16 mouse cellular contexts compared by ENCODE assay signal in the genomic region with DNA sequence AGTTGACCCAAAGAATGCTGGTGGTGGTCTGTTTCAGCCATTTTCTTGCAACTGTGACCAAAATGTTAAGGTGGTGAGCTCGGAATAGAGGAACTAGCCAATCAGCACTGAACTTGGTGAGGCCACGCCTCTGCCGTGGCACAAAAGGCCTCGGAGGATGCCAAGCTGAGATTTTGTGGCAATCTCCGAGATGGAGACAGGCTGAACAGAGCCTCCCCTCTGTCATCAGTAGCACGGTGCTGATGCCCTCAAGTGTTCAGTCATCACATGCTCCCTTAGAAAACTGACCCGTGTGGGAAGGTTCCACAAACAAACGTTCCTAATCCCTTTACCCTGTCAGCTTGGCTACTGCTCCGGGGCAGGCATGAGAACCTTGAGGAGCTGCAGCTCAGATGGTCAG. TPM values are rescaled to one million over a fixed set of nuclear protein-coding genes. Genes with fewer than 3 reads are reported as not detected.
DNase-seq lines count a peak whose midpoint lies in the region; ATAC-seq lines count a peak whose summit lies in the region.
"Had no signal": no experiment of that assay in that cellular context is flagged by ENCODE, and none has a peak within 500 bp of the region (broad histone marks: within the 10 kb centered on the region; RNA-seq: fewer than 3 reads in every experiment).

No protein-coding gene starts in this region.

- ATAC-seq in forebrain, embryonic 13.5 days: 0 out of 2 replicates have a peak, but pooled peaks have one; percentile 38
- no peak for ATAC-seq in forebrain, embryonic 12.5 days (ENCODE audit: low FRiP score)
- ATAC-seq in midbrain, embryonic 12.5 days (ENCODE audit: low FRiP score, low read depth): peak; percentile 38; the same call in 1 of the 2 replicates
- ATAC-seq in midbrain, embryonic 15.5 days (replicated peaks): no peak

- peak; percentile 40 to 42 for DNase-seq in cerebellum, postnatal 10 days
- DNase-seq in layer of hippocampus, adult 8-10 months (ENCODE audit: low spot score in 2 of 2): no peak
- DNase-seq in left cerebral cortex, adult 18-20 months (ENCODE audit: low spot score in 2 of 2): no peak
- DNase-seq: B cell, adult 2 months; kidney, postnatal 25 days; layer of hippocampus, postnatal 36 days; liver, embryonic 13.5 days; spleen, adult 18-20 months; thymus, postnatal 25 days had no signal

- no peak overlapping the region for H3K4me3 ChIP-seq in forebrain, embryonic 13.5 days
- H3K4me3 ChIP-seq in forebrain, embryonic 12.5 days (replicated peaks): no peak overlapping the region
- H3K4me3 ChIP-seq in midbrain, embryonic 12.5 days: no peak overlapping the region
- H3K4me3 ChIP-seq in midbrain, embryonic 15.5 days: no peak overlapping the region
- H3K4me3 ChIP-seq: erythroblast, embryonic 14.5 days; limb, embryonic 10.5 days; liver, embryonic 13.5 days had no signal

- 44% methylated on average over 9 of the region's 9 CpGs for WGBS in forebrain, embryonic 13.5 days
- WGBS in forebrain, embryonic 12.5 days: 58% methylated on average over 9 of the region's 9 CpGs
- 50% methylated on average over 9 of the region's 9 CpGs for WGBS in midbrain, embryonic 12.5 days
- WGBS in midbrain, embryonic 15.5 days: 51% methylated on average over 9 of the region's 9 CpGs

- no peak overlapping the region for H3K9ac ChIP-seq in forebrain, embryonic 13.5 days
- H3K9ac ChIP-seq in forebrain, embryonic 12.5 days: no peak overlapping the region
- H3K9ac ChIP-seq in midbrain, embryonic 12.5 days (replicated peaks): no peak overlapping the region
- H3K9ac ChIP-seq in midbrain, embryonic 15.5 days: no peak overlapping the region
- H3K9ac ChIP-seq: liver, embryonic 13.5 days had no signal

- H3K27ac ChIP-seq in forebrain, embryonic 13.5 days: no peak overlapping the region
- no peak overlapping the region for H3K27ac ChIP-seq in forebrain, embryonic 12.5 days
- H3K27ac ChIP-seq in midbrain, embryonic 12.5 days (replicated peaks): no peak overlapping the region
- no peak overlapping the region for H3K27ac ChIP-seq in midbrain, embryonic 15.5 days
- H3K27ac ChIP-seq: limb, embryonic 10.5 days; liver, embryonic 13.5 days; stomach, postnatal 0 days had no signal

- H3K36me3 ChIP-seq in forebrain, embryonic 13.5 days (ENCODE audit: poor library complexity, severe bottlenecking): peaks cover 39% of the 10 kb centered on the region
- peaks cover 30% of the 10 kb centered on the region for H3K36me3 ChIP-seq in forebrain, embryonic 12.5 days (replicated peaks)
- peaks cover 20% of the 10 kb centered on the region for H3K36me3 ChIP-seq in midbrain, embryonic 12.5 days
- peaks cover 12% of the 10 kb centered on the region; the same call in 1 of the 2 replicates for H3K36me3 ChIP-seq in midbrain, embryonic 15.5 days (replicated peaks)

- H3K4me2 ChIP-seq in forebrain, embryonic 13.5 days: no peak overlapping the region
- no peak overlapping the region for H3K4me2 ChIP-seq in forebrain, embryonic 12.5 days
- no peak overlapping the region for H3K4me2 ChIP-seq in midbrain, embryonic 12.5 days (replicated peaks)
- H3K4me2 ChIP-seq in midbrain, embryonic 15.5 days: no peak overlapping the region
- H3K4me2 ChIP-seq: liver, embryonic 13.5 days had no signal

- no peaks in the 10 kb centered on the region for H3K27me3 ChIP-seq in forebrain, embryonic 13.5 days
- no peaks in the 10 kb centered on the region for H3K27me3 ChIP-seq in forebrain, embryonic 12.5 days
- H3K27me3 ChIP-seq in midbrain, embryonic 12.5 days: no peaks in the 10 kb centered on the region
- H3K27me3 ChIP-seq in midbrain, embryonic 15.5 days (replicated peaks): no peaks in the 10 kb centered on the region
- H3K27me3 ChIP-seq: liver, embryonic 13.5 days had no signal

- H3K9me3 ChIP-seq in forebrain, embryonic 13.5 days (replicated peaks): no peaks in the 10 kb centered on the region
- H3K9me3 ChIP-seq in forebrain, embryonic 12.5 days: no peaks in the 10 kb centered on the region
- no peaks in the 10 kb centered on the region for H3K9me3 ChIP-seq in midbrain, embryonic 12.5 days
- H3K9me3 ChIP-seq in midbrain, embryonic 15.5 days: no peaks in the 10 kb centered on the region
- H3K9me3 ChIP-seq: limb, embryonic 10.5 days; liver, embryonic 13.5 days had no signal

- H3K4me1 ChIP-seq in forebrain, embryonic 13.5 days: peaks cover 3% of the 10 kb centered on the region; the same call in 1 of the 2 replicates
- no peaks in the 10 kb centered on the region for H3K4me1 ChIP-seq in forebrain, embryonic 12.5 days
- peaks cover 9% of the 10 kb centered on the region for H3K4me1 ChIP-seq in midbrain, embryonic 12.5 days
- H3K4me1 ChIP-seq in midbrain, embryonic 15.5 days: no peaks in the 10 kb centered on the region
- H3K4me1 ChIP-seq: limb, embryonic 10.5 days; liver, embryonic 13.5 days had no signal

RNA-seq across cellular contexts. Expression of gene Lamc2, which starts 33.1 kb away (rescaled TPM):
- polyA plus RNA-seq in forebrain, embryonic 13.5 days (2015; fragmentation: Nextera tagmentation; extraction: Ambion mirVana): 0.14 and 0.67 TPM in 2 replicates
- 0.47 and 0.94 TPM in 2 replicates for polyA plus RNA-seq in forebrain, embryonic 12.5 days (2016; fragmentation: Nextera tagmentation; extraction: Ambion mirVana)
- polyA plus RNA-seq in midbrain, embryonic 12.5 days (2016; fragmentation: Nextera tagmentation; extraction: Ambion mirVana): 0.38 and 0.88 TPM in 2 replicates
- polyA plus RNA-seq in midbrain, embryonic 15.5 days (2015; fragmentation: Nextera tagmentation; extraction: Ambion mirVana): 1.9 TPM in 2 replicates
- 1 to 10 TPM; 2.3 to 4.6 (median 2.7) TPM for total RNA-seq in layer of hippocampus, adult 8-10 months (2022)
- 10 to 100 TPM; 11.2 TPM for total RNA-seq in left cerebral cortex, adult 18-20 months (2021)

Comparison
In these comparisons a context has a peak if more than half of its experiments do, and no peak if none do; other contexts are left out.
1. ATAC-seq: peak in forebrain, embryonic 13.5 days (single experiment) and midbrain, embryonic 12.5 days (single experiment); none in forebrain, embryonic 12.5 days (single experiment) and midbrain, embryonic 15.5 days (single experiment).
2. DNase-seq: peak in cerebellum, postnatal 10 days (2 of 2); none in layer of hippocampus, adult 8-10 months (0 of 2) and left cerebral cortex, adult 18-20 months (0 of 2).